Mouse (Mus musculus): ENCODE measurements around the gene Prdm15.

DNA sequence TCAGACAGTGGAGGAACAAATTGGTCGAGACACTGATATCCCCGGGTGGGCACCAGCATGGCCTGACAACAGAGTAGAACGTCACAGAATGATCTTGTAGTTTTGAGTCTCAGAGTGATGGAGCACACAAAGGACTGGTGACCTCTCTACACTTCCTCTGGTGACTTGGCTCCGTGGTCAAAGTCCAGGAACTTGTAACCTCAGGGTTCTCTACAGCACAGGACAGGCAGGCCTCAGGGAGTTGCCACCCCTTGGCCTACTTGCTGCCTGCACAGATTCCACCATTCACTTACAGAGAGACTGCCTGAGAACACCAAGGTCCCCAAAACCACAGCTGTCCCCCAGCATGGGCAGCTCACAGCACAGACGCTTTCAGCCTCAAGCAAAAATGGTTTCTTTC, 36.4 kb downstream of the Prdm15 start:
- TF ChIP-seq CTCF (IDR thresholded peaks at IDR 0.05; ENCODE audit: insufficient read depth, low read length) (no peak), POLR2A (IDR thresholded peaks at IDR 0.05; ENCODE audit: borderline replicate concordance, extremely low read depth, low read depth, low read length) (no peak)
